Comparison of ENCODE assay signal across 9 mouse cellular contexts in genomic region chr17:46853281-46853680, GRCm38 (mm10). TPM values are rescaled to one million over a fixed set of nuclear protein-coding genes. Genes with fewer than 3 reads are reported as not detected.
DNase-seq lines count a peak whose midpoint lies in the region; ATAC-seq and TF ChIP-seq lines count a peak whose summit lies in the region.
"Had no signal": no experiment of that assay in that cellular context is flagged by ENCODE, and none has a peak within 500 bp of the region (broad histone marks: within the 10 kb centered on the region; RNA-seq: fewer than 3 reads in every experiment).

No protein-coding gene starts in this region.

- no peak overlapping the region for H3K4me2 ChIP-seq in liver, embryonic 15.5 days

- peaks cover 13% of the 10 kb centered on the region for H3K36me3 ChIP-seq in E14TG2a.4 (ENCODE audit: insufficient read depth, low read length)
- peaks cover 2% of the 10 kb centered on the region; the same call in 1 of the 2 replicates for H3K36me3 ChIP-seq in heart, adult 2 months (ENCODE audit: control insufficient read depth, insufficient read depth, low read length)
- no peaks in the 10 kb centered on the region for H3K36me3 ChIP-seq in liver, embryonic 15.5 days (replicated peaks)

- intact Hi-C loops in heart, adult 2 months (cut with DNase I) = no loop called here

- H3K27ac ChIP-seq in heart, adult 2 months = peak overlapping the region; percentile 37
- H3K27ac ChIP-seq in liver, embryonic 15.5 days (replicated peaks) = 0 out of 2 replicates have a peak overlapping the region, but pooled peaks have one; percentile 29

- DNase-seq in 3134 (ENCODE audit: extremely low read depth, insufficient read length, low spot score) = peak; percentile 68
- DNase-seq in cerebellum, adult 9-11 months = peak; percentile 77
- DNase-seq in heart, adult 2 months = peak; percentile 75 to 81
- DNase-seq in kidney, adult 9 months = peak; percentile 69
- peak; percentile 57 for DNase-seq in right cerebral cortex, postnatal 14 days
- DNase-seq in embryo, embryonic 10 days (ENCODE audit: low spot score) = no peak

- H3K9ac ChIP-seq in heart, adult 2 months (ENCODE audit: low read depth, low read length) = no peak overlapping the region
- no peak overlapping the region for H3K9ac ChIP-seq in liver, embryonic 15.5 days

- ATAC-seq in liver, embryonic 15.5 days (ENCODE audit: insufficient read depth) = no peak

- peak overlapping the region; percentile 24 for H3K4me3 ChIP-seq in E14TG2a.4 (replicated peaks; ENCODE audit: low read length)
- H3K4me3 ChIP-seq in heart, adult 2 months = no peak overlapping the region
- no peak overlapping the region for H3K4me3 ChIP-seq in liver, embryonic 15.5 days (replicated peaks)

- TF ChIP-seq POLR2A in heart, adult 2 months (IDR thresholded peaks at IDR 0.05; ENCODE audit: insufficient read depth, low read depth, low read length) = peak; percentile 73

- H3K79me2 ChIP-seq in heart, adult 2 months (replicated peaks; ENCODE audit: control insufficient read depth, insufficient read depth, low read length) = no peaks in the 10 kb centered on the region; the same call in 1 of the 2 replicates

- peak; percentile 90 for TF ChIP-seq EP300 in heart, adult 2 months (IDR thresholded peaks at IDR 0.05; ENCODE audit: insufficient read depth, low read depth, low read length)

- WGBS in heart, adult 2 months = 39% methylated on average over 6 of the region's 6 CpGs
- 57% methylated on average over 6 of the region's 6 CpGs for WGBS in liver, embryonic 15.5 days (ENCODE audit: insufficient replicate concordance)

- H3K4me1 ChIP-seq in E14TG2a.4 (replicated peaks; ENCODE audit: low read depth, low read length) = peaks cover 74% of the 10 kb centered on the region
- H3K4me1 ChIP-seq in heart, adult 2 months (ENCODE audit: control insufficient read depth, insufficient read depth, low read length) = peaks cover 12% of the 10 kb centered on the region
- peaks cover 39% of the 10 kb centered on the region for H3K4me1 ChIP-seq in liver, embryonic 15.5 days (replicated peaks)

- no peak for TF ChIP-seq CTCF in E14TG2a.4 (conservative IDR thresholded peaks at IDR 0.05; ENCODE audit: low read length)
- no peak for TF ChIP-seq CTCF in heart, adult 2 months (IDR thresholded peaks at IDR 0.05)

- H3K9me3 ChIP-seq in E14TG2a.4 (ENCODE audit: low read length) = no peaks in the 10 kb centered on the region
- no peaks in the 10 kb centered on the region for H3K9me3 ChIP-seq in liver, embryonic 15.5 days (replicated peaks)

- H3K27me3 ChIP-seq in E14TG2a.4 (ENCODE audit: insufficient read depth, low read length) = no peaks in the 10 kb centered on the region
- no peaks in the 10 kb centered on the region for H3K27me3 ChIP-seq in heart, adult 2 months (ENCODE audit: control insufficient read depth, insufficient read depth, low read length)
- H3K27me3 ChIP-seq in liver, embryonic 15.5 days = no peaks in the 10 kb centered on the region

RNA-seq across cellular contexts. Expression of gene Bicral, which starts 5.0 kb away (rescaled TPM):
- 10 to 100 TPM; 12.3 to 15.7 TPM for total RNA-seq in heart, adult 2 months (2021)
- 7.4 and 9.6 TPM in 2 replicates for polyA plus RNA-seq in heart, adult 2 months (2012; rRNA removed)
- 2.6 and 2.9 TPM in 2 replicates for polyA plus RNA-seq in liver, embryonic 15.5 days (2015; fragmentation: Nextera tagmentation; extraction: Ambion mirVana)

RNA-seq across cellular contexts. Expression of gene Tbcc, which starts 37.2 kb away (rescaled TPM):
- total RNA-seq in heart, adult 2 months (2021) = 10 to 100 TPM; 16.3 TPM
- 12.7 and 13.3 TPM in 2 replicates for polyA plus RNA-seq in heart, adult 2 months (2012; rRNA removed)
- polyA plus RNA-seq in liver, embryonic 15.5 days (2015; fragmentation: Nextera tagmentation; extraction: Ambion mirVana) = 20.9 and 23.2 TPM in 2 replicates

RNA-seq across cellular contexts. Expression of gene Prph2, which starts 57.0 kb away (rescaled TPM):
- not detected for total RNA-seq in heart, adult 2 months (2021)
- not detected in 2 replicates for polyA plus RNA-seq in heart, adult 2 months (2012; rRNA removed)
- polyA plus RNA-seq in liver, embryonic 15.5 days (2015; fragmentation: Nextera tagmentation; extraction: Ambion mirVana) = not detected in 2 replicates
- polyA plus RNA-seq: embryonic facial prominence, embryonic 14.5 days had no signal
